Mouse (Mus musculus) layer of hippocampus, adult 11-12 months (tissue): ENCODE data around the gene Rcor3.

Experiments
- DNase-seq: peaks from one replicate; pipeline ENCODE4 v3.0.0; 2022; ENCODE audit warnings: low spot score

The Rcor3 gene

DNA sequence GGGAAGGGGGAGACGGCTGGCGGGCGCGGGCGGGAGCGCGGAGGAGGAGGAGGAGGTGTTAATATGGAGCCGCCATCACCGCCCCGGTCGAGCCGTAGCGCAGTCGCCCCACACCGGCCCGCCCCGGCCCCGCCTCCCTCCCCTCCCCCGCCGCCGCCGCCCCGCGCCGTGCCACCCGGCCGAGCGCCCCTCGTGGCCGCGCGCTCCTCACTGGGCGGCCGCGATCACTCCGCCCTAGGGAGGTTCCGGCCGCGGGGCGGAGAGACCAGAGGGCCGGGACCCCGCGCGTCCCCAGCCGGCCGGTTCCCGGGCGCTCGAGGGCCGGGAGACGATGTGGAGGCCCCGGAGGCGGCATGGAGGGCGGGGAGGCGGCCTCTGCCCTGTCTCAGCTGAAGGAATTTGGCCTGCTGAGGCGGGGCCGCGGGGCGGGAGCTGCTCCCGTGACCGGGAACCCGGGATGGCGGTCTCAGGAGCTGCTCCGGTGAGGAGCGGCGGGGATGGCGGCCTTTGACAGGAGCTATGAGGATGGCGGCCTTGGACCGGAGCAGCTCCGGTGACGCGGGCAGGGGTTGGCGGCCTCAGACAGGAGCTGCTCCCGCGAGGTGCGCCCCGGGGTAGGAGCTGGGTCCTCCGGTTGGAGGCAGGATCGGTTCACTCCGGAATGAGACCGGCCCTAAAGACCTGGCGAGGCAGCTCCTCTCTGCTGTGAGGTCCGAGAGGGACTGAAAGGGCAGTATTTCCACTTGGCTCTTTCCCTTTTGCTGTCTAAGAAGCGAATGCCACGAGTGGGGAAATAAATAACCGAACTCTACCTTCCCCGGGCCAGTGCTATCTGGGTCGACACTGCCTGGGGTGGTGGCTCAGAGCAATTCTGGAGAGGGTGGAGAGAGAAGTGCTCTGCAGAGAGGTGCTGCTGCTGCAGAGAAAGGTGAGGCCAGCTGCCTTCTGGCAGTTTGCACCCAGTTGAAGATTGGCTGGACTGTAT, at the start of gene Rcor3:
Rcor3 (minus strand) TSS at position 137 of the 985 bp plus-strand sequence.
- peak; percentile 77 for DNase-seq

DNA sequence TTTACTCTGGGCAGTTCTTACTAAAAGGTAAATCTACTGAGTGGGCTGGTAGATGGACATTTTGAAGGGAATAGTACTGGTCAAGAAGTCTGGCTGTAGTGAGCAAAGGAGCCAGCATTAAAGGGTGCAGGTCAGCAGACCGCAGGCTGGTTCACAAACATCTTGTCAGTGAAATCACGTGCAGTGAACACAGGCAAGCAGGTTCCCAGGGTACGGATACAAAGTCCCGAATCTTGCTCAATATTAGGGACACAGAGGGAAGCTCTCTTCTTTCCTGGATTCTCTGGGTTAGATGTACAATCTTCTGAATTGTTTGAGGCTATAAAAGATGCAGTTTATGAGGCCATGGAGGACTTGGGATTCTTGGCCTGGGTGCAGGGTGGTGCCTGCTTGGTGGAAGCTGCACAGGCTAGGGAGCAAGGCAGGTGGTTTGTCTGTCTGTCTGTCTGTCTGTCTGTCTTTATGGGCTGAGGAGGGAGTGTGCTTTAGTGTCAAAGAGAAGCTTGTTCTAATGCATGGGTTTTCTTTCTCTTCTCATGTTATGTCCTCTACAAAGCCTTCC, 43.9 kb upstream of the Rcor3 start:
- DNase-seq = no peak

DNA sequence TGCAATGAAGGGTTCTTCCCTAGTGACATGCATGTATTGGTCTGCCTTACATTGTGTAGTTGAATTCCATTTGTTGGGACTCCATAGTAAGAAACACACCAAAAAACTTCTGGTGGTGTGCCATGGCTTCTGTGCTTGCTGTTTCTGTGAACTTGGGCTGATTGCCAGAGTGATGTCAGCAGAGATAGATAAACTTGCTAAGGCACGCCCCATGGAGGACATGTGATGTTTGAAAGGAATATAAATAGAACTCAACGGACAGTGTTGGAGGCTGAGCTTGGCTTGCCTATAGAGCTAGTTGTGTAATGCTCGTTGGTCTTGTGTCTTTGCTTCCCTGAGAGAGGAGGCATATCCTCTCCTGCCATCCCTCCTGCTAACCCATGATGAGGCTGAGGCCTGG, 42.0 kb upstream of the Rcor3 start:
- no peak for DNase-seq

DNA sequence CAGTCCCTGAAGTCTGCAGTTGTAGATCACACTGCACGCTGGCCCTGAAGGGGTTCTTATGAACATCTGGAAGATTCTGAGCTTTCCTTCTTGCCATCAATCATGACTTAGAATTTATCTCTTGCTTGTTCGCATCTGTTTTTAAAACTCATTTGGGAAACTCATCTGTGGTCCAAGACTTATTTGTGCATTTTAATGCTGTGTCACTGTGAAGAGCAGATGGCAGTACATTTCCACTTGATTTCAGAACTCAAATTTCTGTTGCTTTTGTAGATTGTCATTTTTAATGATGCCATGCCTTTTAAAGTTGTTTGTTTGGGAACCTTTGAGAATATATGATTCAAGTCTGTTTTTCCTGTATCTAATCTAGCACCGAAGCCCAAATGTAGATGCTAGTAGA, 33.6 kb upstream of the Rcor3 start:
- no peak for DNase-seq

DNA sequence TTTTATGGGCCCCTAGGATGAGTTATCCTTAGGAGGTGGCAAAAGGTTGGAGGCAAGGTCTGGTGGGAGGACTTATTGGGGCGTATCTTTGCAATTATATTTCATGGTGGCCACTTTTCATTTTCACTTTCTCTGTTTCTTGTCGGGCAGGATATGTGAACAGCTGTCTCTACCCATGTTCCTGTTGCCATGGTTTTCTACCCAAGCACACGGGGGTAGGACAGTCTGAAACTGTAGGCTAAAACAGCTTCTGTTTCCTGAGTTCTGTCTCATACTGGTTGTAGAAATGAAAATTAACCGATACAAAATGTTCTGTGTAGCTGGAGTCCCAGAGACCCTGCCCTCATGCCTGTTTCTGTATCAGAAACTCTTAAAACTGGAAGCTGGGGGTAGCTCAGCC, 13.3 kb upstream of the Rcor3 start:
- DNase-seq = peak; percentile 12

DNA sequence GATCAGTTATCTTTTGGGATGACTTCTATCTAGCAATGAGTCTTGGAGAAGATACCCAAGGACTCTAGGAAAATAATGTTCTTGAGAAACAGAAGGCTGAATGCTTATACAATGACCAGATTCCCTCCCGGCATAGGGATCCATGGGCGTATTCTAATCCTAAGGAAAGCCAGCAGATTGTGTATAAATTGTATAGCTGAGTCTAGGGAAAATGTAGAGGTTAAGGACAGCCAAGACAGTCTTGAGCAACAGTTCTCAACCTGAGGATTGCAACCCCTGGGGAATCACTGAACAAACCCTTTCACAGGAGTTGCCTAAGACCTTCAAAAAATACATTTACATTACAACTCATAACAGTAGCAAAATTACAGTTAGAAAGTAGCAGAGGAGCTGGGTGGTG, 2.5 kb upstream of the Rcor3 start:
- DNase-seq = no peak

DNA sequence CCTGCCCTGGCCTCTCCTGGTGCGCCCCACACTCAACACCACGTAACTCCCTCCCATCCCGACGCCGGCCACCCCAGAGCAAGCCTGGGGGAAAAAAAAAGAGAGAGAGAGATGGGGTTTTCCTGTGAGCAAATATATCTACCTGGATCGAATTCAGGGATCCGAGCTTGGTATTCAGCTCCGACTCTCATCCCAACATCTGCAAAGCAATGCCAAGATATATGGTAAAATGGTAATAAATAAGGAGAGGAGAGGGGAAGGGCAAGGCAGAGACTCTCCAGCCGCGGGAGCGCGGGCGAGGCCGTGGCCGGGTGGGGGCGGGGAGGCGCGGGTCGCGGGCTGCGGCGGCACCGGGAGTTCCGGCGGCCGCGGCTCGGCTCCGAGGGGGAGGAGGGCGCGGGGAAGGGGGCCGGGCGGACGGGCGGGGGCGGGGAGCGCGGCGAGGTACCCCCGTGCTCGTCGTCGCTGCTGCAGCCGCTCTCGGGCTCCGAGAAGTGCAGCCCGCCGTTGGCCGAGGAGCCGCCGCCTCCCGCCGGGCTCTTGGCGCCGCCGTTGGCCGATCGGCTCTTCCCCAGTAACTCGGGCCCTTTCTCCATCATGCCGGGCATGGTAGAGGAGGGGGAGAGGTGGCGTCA, 454 bp downstream of the Rcor3 start:
- DNase-seq = no peak

DNA sequence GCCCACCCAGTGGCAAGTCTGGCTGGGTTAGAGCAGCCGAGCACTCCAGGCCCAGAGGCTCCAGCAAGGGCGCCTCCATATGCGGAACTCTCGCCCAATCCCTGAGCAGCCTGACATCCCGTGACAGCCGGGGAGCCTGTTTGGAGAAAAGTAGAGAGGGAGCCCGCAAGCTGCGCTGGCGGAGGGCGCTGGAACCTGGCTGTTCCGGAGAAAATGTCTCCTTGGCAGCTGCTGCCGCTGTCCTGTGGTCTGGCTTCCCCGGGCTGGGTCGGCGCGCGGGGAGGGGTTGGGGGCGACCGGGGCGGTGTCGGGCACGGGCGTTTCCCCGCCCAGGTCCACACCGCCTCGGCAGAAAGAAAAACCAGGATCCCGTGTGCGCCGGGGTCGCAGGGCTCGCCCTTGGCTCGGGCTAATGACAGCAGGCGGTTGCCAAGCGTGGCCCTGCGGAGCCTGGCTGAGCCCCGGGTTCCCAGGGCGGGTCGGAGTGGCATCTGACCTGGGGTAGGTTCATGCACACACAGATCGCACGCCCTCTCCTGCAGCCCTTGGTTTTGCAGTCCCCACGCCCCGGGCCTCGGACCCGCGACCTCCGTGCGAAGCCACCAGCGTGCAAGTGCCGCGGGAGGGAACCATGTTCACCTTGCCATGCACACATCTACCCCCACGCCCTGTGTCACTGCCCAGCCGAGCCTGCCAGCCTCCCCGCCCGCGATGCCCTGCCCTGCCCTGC, 1.1 kb downstream of the Rcor3 start:
- DNase-seq = peak; percentile 83

DNA sequence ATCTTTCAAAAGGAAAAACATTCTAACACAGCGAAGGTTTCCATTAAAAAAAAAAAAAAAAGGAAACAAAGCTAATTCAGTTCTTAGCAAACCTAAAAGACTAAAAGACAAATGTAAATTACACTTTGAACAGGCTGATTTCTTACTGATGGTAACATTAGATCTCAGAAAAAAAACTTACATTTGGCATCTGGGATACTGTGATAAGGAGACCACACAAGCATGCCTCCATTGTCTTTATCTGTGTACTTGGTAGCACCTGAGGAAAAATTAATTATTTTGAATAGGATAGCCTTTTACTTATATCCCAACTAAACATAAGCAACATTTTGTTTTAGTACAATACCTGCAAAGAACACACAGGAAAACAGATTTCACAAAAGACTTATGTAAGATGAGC, 7.7 kb downstream of the Rcor3 start:
- DNase-seq = no peak

DNA sequence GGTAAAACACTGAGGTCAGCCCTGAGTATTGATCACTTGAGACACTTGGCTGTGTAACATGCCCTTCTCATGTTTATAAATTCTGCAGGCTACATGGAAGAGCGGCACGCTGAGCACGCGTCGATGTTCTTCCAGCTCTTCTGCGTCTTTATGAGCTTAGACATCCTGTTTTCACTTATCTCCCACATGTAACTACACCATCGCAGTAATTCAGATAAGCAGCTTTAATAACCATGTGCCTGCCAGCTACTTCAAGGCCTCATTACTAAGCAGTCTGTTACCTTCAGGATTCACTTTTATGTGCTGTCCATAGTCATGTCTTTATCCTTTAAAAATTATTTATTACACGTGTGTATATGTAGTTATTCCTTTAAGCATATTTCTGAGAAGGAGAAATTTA, 9.5 kb downstream of the Rcor3 start:
- no peak for DNase-seq

DNA sequence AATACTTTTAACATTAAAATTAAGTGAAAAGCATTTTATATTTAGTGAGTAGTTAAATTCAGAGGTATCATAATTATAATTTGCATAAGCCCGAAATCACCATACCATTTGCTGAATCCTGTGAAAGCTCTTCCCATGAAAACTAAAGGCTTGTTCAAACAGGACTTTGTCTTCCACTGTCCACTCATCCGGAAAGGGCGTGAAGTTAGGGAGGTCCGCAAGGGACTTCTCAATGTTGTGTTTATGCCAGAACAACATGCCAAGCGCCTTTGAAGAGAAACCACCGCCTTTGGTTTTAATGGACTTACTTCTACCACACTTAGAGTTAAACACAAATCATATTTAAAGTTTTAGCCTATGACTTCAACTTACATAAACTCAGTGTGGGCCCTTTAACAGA, 12.1 kb downstream of the Rcor3 start:
- DNase-seq = no peak

DNA sequence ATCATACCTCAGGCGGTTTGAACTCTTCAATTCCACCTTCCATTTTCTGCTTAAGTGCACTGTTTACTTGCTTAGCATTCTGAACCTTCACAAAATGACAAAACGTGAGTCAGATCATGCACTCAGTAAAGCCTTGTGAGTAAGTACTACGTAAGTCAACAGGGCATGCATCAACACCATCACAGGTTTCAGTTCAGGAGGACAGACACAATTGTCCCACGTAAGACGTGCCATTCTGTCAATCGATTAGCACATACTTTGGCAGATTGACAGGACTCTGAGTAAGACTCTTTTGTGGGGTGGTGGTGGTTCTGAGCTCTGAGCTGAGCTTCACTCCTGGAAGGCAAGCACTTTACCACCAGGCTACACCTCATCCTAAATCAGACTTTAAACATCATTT, 21.6 kb downstream of the Rcor3 start:
- no peak for DNase-seq

DNA sequence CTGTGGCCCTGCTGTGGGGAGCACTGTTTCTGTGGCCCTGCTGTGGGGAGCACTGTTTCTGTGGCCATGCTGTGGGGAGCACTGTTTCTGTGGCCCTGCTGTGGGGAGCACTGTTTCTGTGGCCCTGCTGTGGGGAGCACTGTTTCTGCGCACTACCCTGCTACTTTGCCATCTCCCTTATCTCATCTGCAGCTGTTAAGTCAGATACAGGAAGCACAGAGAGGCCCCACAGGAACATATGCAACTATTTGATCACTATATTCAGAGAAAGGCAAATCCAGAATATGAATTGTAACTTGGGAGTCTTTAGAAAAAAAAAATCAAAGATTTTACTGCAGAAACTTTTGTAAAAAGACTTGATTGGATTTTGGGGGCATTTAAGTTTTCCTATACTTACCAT, 22.5 kb downstream of the Rcor3 start:
- DNase-seq = no peak

DNA sequence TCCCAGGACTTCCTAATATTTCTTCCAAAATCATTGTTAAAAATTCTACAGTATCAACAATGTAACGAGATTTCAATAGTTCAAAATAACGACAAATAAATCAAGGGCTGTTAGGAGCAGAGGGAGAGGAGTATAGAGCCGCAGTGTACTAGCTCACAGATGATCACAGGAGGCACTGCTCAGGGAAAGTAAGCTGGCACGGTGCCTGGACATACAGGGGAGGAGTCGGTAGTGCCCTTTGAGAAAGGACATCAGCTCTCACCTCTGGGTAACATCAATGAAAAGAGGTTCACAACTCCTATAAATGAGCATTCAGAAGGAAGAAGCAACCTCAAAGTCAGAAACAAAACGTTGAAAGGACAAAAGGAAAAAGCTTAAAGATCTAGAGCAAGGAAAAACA, 28.7 kb downstream of the Rcor3 start:
- DNase-seq = no peak

DNA sequence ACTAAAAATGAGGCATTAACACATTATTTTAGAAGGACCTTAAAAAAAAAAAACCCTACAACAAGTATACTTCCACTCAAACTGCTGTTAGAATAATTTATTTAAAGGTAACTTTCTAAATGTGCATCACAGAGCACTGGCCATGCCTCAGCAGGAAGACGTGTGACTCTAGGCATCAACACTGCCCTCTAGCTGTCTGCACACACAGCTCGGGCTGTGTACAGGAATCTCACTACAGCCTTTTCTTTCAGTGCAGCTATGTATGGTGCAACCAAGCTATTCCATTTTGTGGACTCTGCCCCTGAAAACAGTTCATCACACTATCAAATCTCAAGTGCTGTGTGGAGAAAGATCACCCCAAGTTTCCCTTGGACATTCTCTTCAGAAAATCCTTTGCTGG, 30.5 kb downstream of the Rcor3 start:
- no peak for DNase-seq

DNA sequence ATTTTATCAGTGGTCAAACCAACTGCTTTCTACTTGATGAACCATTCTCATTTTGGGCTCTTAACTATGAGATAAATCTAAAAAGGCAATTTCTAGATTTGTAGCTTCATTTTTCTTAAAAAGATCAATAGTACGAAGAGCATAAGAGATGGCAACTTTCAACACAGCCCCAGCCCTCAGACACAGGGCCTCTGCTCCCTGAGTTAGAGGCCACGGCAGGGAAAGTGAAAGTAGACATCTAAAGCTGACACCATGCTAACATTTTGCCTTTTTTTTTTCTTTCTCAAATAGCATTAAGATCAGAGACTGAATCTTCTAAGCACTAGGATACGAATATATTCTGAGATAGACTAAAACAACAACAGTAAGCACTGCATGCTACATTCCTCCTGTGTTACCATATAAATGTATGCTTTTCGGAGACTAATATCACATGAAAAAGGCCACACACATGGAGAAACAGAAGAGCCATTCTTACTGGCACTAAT, 31.9 kb downstream of the Rcor3 start:
- DNase-seq = no peak

DNA sequence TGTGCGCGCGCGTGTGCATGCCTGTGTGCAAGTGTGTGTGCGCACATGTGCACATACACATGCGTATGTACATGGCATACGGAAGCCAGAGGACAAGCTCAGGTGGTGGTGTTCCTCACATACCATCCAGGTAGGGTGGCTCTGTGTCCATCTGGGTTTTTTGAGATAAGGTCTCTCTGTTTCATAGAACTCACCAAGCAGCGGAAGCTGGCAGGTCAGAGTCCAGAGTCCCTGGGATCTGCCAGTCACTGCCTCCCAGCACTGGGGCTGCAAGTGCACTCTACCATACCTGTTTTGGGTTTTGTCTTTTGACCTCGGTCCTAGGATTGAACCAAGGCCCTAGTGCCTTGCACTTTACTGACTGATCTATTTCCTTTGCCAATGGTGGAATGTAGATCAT, 33.8 kb downstream of the Rcor3 start:
- DNase-seq = no peak

DNA sequence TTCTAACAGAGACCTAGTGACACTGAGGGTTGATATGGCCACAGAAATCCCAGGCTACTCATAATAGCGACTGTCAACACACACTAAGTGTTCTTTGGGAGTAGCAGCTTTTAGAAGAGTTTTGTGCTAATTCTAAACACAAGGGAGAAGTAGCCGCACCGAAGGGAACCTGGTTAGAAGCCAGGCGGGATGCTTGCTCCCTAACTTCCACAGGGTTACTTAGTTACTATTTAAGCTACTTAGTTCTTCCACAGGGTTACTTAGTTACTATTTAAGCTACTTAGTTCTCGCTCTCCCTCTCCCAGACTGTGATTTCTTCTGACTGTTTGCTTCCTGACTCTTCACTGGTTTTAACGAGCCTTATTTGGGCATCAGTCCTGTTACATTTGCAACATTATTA, 34.7 kb downstream of the Rcor3 start:
- no peak for DNase-seq

DNA sequence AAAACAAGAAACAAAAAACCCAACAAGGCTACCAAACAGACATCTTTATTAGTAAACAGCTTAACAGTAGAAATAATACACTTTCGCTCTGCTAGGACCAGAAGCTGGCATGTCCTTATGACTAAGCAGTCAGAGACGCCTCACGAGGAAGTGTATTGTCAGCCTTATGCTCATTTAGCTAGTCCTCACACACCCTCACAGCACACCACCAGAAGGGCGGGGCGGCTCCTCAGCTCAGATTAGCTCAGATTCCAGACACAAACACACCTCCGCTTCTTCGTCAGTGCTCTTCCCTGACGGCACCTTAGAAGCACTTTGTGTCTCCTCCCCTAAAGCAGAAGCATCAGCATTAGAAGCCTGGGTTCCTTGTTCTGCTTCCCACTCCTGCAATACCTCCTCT, 36.5 kb downstream of the Rcor3 start:
- peak; percentile 30 for DNase-seq

DNA sequence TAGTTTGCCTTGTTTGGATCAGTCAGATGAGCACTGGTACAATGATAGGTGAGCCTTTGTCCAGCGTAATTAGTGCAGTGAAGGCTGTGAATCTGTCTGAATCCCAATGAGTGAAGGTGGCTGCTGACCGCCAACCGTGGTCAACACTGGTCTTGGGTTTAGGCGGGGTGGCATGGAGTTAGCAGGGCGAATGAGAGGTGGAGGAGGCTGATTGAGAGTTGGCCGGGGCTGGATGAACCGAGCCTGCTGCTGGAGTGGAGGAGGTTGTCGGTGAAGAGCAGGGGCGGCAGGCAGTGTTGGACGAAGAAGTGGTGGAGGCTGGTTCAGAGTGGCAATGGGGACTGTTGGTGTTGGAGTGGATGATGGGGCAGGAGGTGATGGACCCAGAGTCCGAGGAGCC, 37.1 kb downstream of the Rcor3 start:
- DNase-seq = no peak

DNA sequence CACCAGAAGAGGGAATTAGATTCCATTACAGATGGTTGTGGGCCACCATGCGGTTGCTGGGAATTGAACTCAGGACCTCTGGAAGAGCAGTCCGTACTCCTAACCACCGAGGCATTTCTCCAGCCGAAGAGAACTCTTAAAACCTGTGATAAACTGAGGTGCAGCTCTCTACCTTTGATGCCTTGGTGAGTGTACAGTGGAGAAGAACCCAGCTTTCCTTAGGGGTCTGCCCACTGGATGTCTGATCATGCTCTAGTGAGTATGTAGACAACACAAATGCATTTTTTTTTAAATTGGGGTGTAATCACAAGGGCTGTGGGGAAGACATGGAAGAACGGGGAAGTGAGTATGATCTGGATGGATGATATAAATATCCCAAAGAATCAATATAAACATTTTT, 42.2 kb downstream of the Rcor3 start:
- DNase-seq = no peak

DNA sequence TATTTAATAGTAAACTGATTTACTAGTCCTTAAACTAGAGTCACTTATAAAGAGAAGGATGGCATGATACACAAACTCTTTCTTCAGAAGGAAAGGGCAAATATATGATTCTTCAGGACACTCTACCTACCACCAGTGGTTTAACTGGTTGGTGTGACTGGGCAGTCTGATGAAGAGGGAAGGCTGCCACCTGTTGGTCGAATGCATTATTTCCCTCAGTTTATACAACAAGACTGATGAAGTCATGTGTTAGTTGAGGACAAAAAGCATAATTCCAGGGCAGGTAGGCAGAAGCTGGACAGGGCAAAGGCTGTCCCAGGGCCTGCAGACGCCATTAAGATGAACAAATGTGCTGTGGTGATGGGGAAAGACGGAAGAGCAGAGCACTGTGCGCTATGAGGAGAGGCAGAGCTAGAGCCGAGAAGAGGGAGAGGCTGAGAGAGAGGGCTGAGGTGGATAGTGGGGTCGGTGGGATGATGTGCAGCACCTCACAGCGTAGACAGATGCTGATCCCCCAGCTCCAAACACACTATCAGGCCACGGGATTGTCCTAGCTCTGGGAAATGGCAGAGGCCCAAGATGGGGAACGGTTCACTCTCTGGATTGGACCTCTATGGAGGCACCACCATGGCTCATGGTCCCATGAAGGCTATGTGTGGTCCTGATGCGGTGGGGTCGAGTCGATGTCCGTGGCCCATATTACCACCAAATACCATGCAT, 43.3 kb downstream of the Rcor3 start:
- DNase-seq = peak; percentile 83
